Mouse (Mus musculus) small intestine, adult 2 months (tissue): Measurements from ENCODE around the gene Lingo2.

Source experiments
- CTCF ChIP-seq: fragments of 200-500 bp; IDR thresholded peaks from 2 replicates; pipeline ENCODE4 v1.5.1; 2012; ENCODE audit warnings: low read depth, mild to moderate bottlenecking, control low read depth, inconsistent platforms, low read length, moderate library complexity, mixed read lengths; ENCODE audit not compliant: insufficient replicate concordance, insufficient read length; ENCODE audit errors: extremely low read depth
- POLR2A ChIP-seq: fragments of 200-500 bp; IDR thresholded peaks from 2 replicates; pipeline ENCODE4 v1.6.1; 2012; ENCODE audit warnings: low read depth, mild to moderate bottlenecking, control low read depth, inconsistent platforms, low read length, moderate library complexity

DNA sequence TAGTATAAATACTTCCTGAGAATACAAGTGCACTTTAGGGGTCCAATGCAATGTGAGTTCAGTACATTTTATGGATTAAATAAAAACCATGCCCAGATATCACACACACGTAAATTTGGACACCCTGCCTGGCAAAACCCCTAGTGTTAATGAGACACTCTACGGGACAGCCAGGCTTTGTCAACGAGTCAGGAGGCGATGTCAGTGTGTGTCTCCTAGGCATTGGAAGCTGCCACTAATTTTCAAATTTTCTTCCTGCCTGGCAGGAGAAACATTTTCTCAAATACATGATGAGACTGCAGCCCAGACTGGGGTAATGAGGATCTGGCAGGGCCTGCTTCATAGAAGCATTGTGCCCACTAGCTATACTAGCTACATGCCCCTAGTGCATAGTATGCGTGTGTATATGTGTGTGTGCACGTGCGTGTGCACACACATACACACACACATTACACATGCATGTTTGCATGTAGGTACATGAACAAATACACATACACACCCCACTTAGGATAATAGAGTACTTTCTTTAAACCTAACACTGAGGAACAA lies 1128.2 kb downstream of the Lingo2 start:
- TF ChIP-seq POLR2A (no peak), CTCF (no peak)
